Mouse (Mus musculus) limb, embryonic 13.5 days (tissue): ENCODE data around the gene Hoxa3. TPM values are rescaled to one million over a fixed set of nuclear protein-coding genes. Genes with fewer than 3 reads are reported as not detected.
A peak's percentile ranks its signal among the peaks of the same experiment; 100 is the strongest.

Source experiments
- ATAC-seq: fragments of 200-750 bp; cut with Nextera tagmentation; 2 replicates; pipeline ENCODE4 v1.8.0; 2017; ENCODE audit warnings: low read depth, moderate number of reproducible peaks, moderate TSS enrichment; ENCODE audit not compliant: low FRiP score
- H3K27ac ChIP-seq: fragments of 300-500 bp; sonication (generic); 2 replicates; pipeline ENCODE4 v1.5.1; 2015; ENCODE audit warnings: inconsistent platforms, mild to moderate bottlenecking, moderate library complexity
- H3K27me3 ChIP-seq: fragments of 300-500 bp; sonication (generic); 2 replicates; pipeline ENCODE4 v1.6.1; 2015; ENCODE audit warnings: mild to moderate bottlenecking, inconsistent platforms
- H3K36me3 ChIP-seq: fragments of 300-500 bp; sonication (generic); 2 replicates; pipeline ENCODE4 v1.6.1; 2015; ENCODE audit warnings: inconsistent platforms, mild to moderate bottlenecking, moderate library complexity
- H3K4me1 ChIP-seq: fragments of 300-500 bp; sonication (generic); 2 replicates; pipeline ENCODE4 v1.6.1; 2015; ENCODE audit warnings: inconsistent platforms
- H3K4me2 ChIP-seq: fragments of 300-500 bp; sonication (generic); replicated peaks from 2 replicates; pipeline ENCODE4 v1.6.1; 2015; ENCODE audit warnings: inconsistent platforms, mild to moderate bottlenecking, moderate library complexity
- H3K4me3 ChIP-seq: fragments of 300-500 bp; sonication (generic); 2 replicates; pipeline ENCODE4 v1.5.1; 2015; ENCODE audit warnings: moderate library complexity, mild to moderate bottlenecking, inconsistent platforms
- H3K9ac ChIP-seq: fragments of 300-500 bp; sonication (generic); 2 replicates; pipeline ENCODE4 v1.6.1; 2015; ENCODE audit warnings: mild to moderate bottlenecking, inconsistent platforms
- H3K9me3 ChIP-seq: fragments of 300-500 bp; sonication (generic); 2 replicates; pipeline ENCODE4 v1.6.1; 2016; ENCODE audit warnings: inconsistent platforms
- WGBS: fragments of 180-500 bp; shearing (Covaris S2); methylation state at CpG from one replicate; pipeline ENCODE4 v1.1.7; 2015; 5-methylcytosine and 5-hydroxymethylcytosine counted together
- polyA plus RNA-seq: library from polyadenylated mRNA; unstranded; fragments of >200 nt; fragmentation: Nextera tagmentation; extraction: Ambion mirVana; gene quantifications from 2 replicates; pipeline ENCODE4 v1.2.1, GENCODE M21; 2015

The Hoxa3 gene
- polyA plus RNA-seq, 1 experiment from 2014 or later: 5.9 TPM

DNA sequence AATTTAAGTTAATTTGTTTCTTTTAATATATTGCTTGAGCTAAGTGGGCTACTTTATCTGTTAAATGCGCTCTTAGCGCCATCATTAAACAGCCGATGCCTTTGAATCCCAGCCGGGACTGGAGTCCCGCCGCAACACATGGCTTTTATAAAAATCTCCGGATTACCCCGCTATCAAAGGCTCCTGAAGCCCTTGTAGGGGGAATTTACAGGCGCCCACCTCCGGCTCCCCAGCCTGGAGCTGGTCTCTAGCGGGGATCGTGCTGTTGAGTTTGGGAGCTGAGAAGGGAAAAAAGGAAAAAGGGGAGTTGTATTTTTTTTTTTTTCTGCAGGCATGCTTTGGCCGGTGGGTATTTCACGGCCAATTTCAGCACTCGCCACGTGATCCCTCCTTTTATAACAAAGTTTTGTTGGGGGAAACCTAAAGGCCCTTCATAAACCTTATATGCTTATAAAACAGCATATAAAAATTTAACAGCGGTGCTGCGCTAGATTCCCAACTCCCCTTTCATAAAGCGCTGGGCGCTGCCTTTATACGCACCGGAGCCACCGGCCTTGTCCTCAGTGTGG lies 31.4 kb upstream of the Hoxa3 start:
- H3K9ac ChIP-seq: peak overlapping the region; percentile 100
- H3K9me3 ChIP-seq: no peaks in the 10 kb centered on the region
- H3K36me3 ChIP-seq: 0 out of 2 replicates have a peak, but pooled peaks cover 4% of the 10 kb centered on the region
- WGBS: under 1% methylated on average over 23 of the region's 23 CpGs
- H3K4me3 ChIP-seq: peak overlapping the region; percentile 95
- H3K27ac ChIP-seq: peak overlapping the region; percentile 99
- peak; percentile 28; the same call in 1 of the 2 replicates for ATAC-seq
- H3K27me3 ChIP-seq: peaks cover 9% of the 10 kb centered on the region; the same call in 1 of the 2 replicates
- H3K4me2 ChIP-seq: peak overlapping the region; percentile 75
- peaks cover 41% of the 10 kb centered on the region for H3K4me1 ChIP-seq

DNA sequence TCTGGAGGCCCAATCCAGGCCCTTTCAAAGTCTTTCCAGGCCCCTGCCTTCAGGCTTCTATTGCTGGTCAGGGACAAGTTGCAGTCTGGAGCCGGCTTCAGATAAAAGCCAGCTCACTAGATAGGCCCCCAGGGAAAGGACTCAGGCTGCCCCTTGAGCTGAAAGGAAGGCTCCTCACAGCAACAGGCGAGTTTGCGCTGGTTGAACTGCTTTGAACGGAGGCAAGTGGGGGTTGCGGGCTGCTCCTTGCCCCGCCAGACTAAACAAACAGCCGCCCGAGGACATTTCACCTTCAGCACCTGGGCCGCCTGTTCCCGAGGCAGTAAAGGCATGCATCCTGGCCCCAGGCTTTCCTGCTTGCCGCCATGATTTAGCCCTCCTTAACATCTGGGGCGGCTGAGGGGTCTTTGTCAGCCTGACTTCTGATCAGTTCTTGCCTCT lies 30.6 kb upstream of the Hoxa3 start:
- peak overlapping the region; percentile 75 for H3K4me2 ChIP-seq
- no peak for ATAC-seq

DNA sequence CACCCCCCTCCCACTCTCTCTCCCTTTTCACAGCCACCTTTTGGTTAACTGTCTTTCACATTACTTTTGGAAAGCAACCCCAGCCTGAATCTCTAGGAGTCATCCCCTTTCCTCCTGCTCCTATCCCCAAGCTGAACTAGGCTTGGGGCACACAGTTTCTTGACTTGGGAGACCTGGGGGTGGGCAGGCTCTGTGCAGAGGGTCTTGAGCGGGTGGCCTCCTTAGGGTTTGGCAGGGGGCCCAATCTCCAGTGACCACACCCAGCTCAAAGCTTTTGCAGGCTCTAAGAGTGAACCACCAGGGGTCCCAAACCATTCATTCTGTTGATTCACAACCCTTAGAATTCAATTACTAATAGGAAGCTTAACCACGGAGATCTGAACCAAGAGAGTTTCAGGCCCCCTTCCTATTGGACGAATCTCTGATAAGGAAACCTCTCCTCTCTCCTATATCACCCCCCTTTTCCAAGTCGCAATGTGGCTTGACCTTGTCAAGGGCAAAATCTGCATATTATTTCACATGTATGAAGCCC lies 29.7 kb upstream of the Hoxa3 start:
- 18% methylated on average over 4 of the region's 4 CpGs for WGBS
- no peaks in the 10 kb centered on the region for H3K9me3 ChIP-seq
- peak overlapping the region; percentile 100 for H3K9ac ChIP-seq
- peaks cover 9% of the 10 kb centered on the region; the same call in 1 of the 2 replicates for H3K27me3 ChIP-seq
- H3K27ac ChIP-seq: peak overlapping the region; percentile 99
- peak overlapping the region; percentile 95 for H3K4me3 ChIP-seq
- ATAC-seq: no peak
- H3K4me2 ChIP-seq: peak overlapping the region; percentile 75
- no peaks in the 10 kb centered on the region for H3K36me3 ChIP-seq
- peaks cover 33% of the 10 kb centered on the region for H3K4me1 ChIP-seq

More for the DNA sequence above, 30.6 kb upstream of the Hoxa3 start:
- peak overlapping the region; percentile 100 for H3K9ac ChIP-seq
- H3K4me1 ChIP-seq: peaks cover 33% of the 10 kb centered on the region
- peaks cover 9% of the 10 kb centered on the region; the same call in 1 of the 2 replicates for H3K27me3 ChIP-seq
- H3K27ac ChIP-seq: peak overlapping the region; percentile 99
- H3K4me3 ChIP-seq: peak overlapping the region; percentile 95
- H3K36me3 ChIP-seq: no peaks in the 10 kb centered on the region
- 3% methylated on average over 12 of the region's 12 CpGs for WGBS
- no peaks in the 10 kb centered on the region for H3K9me3 ChIP-seq

DNA sequence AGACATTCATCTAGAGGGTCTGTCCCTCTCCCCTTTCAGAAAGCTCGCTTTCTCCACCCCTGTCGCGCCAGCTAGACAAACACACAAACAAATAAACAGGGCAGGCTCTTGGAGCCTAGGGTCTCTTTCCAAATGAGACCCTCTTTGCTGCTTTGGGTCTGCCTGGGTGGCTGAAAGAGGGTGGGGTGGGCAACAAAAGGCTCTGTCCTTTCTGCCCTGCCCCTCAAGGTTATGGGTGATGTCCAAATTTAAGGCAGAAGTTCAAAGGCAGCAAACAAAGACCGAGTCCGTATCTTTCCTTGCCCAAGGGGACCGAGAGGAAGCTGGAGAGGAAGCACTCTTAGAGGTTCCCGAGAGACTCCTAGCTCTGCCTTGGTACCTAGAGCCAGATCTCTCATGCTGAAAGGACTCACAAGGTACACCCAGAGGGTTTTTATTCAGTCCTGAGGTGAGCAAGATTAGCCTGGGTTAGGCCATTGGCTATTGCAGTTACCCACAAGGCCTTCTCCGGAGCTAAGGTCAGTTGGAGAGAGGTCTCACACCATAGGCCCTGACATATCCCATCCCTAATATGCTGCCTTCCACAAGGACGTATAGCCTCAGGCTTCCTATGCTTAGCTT lies 28.0 kb upstream of the Hoxa3 start:
- Histone ChIP-seq H3K9ac (peak overlapping the region; percentile 100), H3K27ac (peak overlapping the region; percentile 100), H3K36me3 (0 out of 2 replicates have a peak, but pooled peaks cover 3% of the 10 kb centered on the region), H3K9me3 (no peaks in the 10 kb centered on the region), H3K4me2 (peak overlapping the region; percentile 75), H3K4me1 (peaks cover 43% of the 10 kb centered on the region), H3K4me3 (peak overlapping the region; percentile 95), H3K27me3 (peaks cover 9% of the 10 kb centered on the region; the same call in 1 of the 2 replicates)
- no peak for ATAC-seq
- 8% methylated on average over 9 of the region's 9 CpGs for WGBS

DNA sequence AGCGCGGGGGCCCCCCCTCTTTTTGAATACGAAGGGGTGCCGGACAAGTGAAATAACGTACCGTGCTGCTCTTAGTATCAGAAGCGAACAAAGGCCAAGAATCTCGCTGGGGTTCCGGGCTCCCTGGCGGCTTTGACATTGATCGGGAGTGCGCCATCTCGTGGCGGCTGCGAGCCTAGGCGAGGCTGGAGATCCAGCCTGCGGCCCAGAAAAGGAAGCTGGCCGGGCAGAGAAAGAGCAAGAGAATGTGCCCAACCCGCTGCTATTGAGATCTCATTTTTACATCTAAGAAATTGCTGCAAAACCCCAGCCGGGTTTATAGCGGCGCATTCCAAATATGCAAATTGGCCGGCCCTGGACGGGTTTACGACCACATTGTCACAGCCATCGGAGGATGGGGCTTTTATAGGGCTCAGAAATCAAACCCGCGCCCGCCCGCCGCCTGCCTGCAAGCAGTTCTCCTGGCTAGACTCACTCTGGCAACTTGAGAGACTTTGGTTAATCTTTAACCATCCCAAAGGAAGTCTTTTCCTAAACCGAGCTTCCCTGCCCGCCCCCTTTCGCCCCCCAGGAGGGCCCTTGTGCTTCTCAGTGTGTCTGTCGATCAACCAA lies 27.4 kb upstream of the Hoxa3 start, which contains the start of gene Hoxa10:
TSS of gene Hoxa10 (minus strand) at position 466 of the 612 bp plus-strand sequence.
- H3K9ac ChIP-seq: peak within 1 kb of the TSS; percentile 100
- peak within 1 kb of the TSS; percentile 95 for H3K4me3 ChIP-seq
- H3K27ac ChIP-seq: peak within 1 kb of the TSS; percentile 100
- peaks cover 9% of the 10 kb centered on the region; the same call in 1 of the 2 replicates for H3K27me3 ChIP-seq
- H3K9me3 ChIP-seq: no peaks in the 10 kb centered on the region
- H3K4me1 ChIP-seq: peaks cover 49% of the 10 kb centered on the region
- peak; percentile 52 for ATAC-seq
- under 1% methylated on average over 35 of the region's 35 CpGs for WGBS
- H3K4me2 ChIP-seq: peak within 1 kb of the TSS; percentile 75
- 0 out of 2 replicates have a peak, but pooled peaks cover 6% of the 10 kb centered on the region for H3K36me3 ChIP-seq

DNA sequence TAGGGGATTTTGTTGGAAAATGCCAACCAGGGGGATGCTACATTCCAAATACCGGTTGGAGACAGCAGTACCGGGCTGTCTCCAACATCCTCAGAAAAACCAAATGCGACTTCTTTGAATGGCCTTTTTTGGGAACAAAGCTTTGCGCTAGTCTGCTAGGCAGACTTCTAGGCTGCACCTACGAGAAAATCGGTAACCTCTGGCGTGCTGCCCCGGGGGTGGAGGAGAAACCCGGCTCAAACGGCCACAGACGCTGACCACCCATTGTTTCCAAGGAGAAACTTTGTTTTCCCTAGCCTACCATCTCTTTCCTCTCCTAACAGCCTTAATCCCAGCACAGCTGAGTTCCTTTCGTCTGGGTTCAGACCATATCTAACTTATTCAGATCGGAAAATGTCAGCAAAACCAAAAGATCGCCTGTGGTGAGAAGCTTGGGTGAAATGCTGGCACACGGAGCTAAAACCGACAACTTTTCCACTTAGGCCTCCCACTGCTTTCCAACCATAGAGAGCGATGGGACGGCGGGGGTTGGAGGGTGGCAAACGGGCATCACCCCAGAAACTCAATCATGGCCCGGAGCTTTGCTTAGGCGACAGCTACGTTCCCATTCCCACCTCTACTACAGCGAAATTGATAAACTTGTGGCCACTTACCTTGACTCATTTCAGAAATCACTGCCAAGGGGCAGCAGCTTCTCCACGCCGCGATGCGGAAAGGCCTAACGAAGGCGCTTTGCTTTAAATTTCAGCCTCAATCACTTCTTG lies 26.7 kb upstream of the Hoxa3 start:
- peak overlapping the region; percentile 100 for H3K9ac ChIP-seq
- H3K36me3 ChIP-seq: 0 out of 2 replicates have a peak, but pooled peaks cover 6% of the 10 kb centered on the region
- 1% methylated on average over 30 of the region's 30 CpGs for WGBS
- H3K27me3 ChIP-seq: peaks cover 9% of the 10 kb centered on the region; the same call in 1 of the 2 replicates
- H3K4me2 ChIP-seq: peak overlapping the region; percentile 75
- no peak for ATAC-seq
- H3K4me1 ChIP-seq: peaks cover 54% of the 10 kb centered on the region
- peak overlapping the region; percentile 95 for H3K4me3 ChIP-seq
- no peaks in the 10 kb centered on the region for H3K9me3 ChIP-seq
- H3K27ac ChIP-seq: peak overlapping the region; percentile 100

DNA sequence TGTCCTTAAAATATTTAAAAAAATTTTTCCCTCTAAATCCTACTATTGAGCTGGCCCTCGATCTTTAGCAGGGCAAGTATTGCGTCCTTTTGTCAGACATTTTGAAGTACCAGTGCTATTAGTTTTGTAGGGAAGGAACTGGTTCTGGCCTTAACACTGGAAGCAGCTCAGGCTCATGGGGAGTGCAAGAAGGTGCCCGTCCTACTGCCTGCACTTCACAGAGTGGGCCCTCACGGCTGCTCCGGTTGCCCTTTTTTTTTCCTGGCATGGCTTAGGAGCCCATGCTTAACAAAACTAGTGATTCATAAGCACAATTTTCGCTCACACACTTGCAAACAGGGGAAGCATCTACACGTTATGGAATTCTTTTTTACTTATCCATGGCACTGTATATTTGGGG lies 25.8 kb upstream of the Hoxa3 start:
- peak overlapping the region; percentile 100 for H3K9ac ChIP-seq
- H3K27me3 ChIP-seq: peaks cover 9% of the 10 kb centered on the region; the same call in 1 of the 2 replicates
- H3K9me3 ChIP-seq: no peaks in the 10 kb centered on the region
- peak overlapping the region; percentile 95 for H3K4me3 ChIP-seq
- H3K27ac ChIP-seq: peak overlapping the region; percentile 100
- WGBS: 2% methylated on average over 7 of the region's 7 CpGs
- H3K4me1 ChIP-seq: peaks cover 54% of the 10 kb centered on the region
- H3K36me3 ChIP-seq: peaks cover 10% of the 10 kb centered on the region; the same call in 1 of the 2 replicates
- H3K4me2 ChIP-seq: peak overlapping the region; percentile 75
- ATAC-seq: no peak

DNA sequence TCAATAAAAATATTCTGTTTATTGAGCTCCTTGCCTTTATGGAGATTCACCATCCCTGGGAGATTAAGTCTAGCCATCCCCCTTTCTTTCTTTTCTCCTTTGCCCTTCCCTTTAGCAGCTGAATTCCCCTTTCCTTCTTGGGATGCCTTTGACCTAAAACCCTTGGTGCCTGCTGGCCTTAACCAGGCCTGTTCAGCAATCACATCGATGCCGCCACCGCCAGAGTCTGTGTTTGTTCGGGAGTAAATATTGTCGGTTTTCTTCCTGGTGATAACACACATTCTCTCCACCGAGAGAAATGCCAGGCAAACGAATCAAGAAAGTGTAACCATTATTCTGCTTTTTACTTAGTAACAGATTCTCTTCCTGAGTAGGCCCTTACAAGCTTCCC lies 25.0 kb upstream of the Hoxa3 start:
- peaks cover 46% of the 10 kb centered on the region for H3K4me1 ChIP-seq
- peaks cover 15% of the 10 kb centered on the region; the same call in 1 of the 2 replicates for H3K36me3 ChIP-seq
- peak overlapping the region; percentile 95 for H3K4me3 ChIP-seq
- no peaks in the 10 kb centered on the region for H3K9me3 ChIP-seq
- peak overlapping the region; percentile 100 for H3K9ac ChIP-seq
- under 1% methylated on average over 7 of the region's 7 CpGs for WGBS
- H3K27ac ChIP-seq: peak overlapping the region; percentile 100
- peaks cover 9% of the 10 kb centered on the region; the same call in 1 of the 2 replicates for H3K27me3 ChIP-seq
- peak overlapping the region; percentile 75 for H3K4me2 ChIP-seq
- ATAC-seq: no peak

DNA sequence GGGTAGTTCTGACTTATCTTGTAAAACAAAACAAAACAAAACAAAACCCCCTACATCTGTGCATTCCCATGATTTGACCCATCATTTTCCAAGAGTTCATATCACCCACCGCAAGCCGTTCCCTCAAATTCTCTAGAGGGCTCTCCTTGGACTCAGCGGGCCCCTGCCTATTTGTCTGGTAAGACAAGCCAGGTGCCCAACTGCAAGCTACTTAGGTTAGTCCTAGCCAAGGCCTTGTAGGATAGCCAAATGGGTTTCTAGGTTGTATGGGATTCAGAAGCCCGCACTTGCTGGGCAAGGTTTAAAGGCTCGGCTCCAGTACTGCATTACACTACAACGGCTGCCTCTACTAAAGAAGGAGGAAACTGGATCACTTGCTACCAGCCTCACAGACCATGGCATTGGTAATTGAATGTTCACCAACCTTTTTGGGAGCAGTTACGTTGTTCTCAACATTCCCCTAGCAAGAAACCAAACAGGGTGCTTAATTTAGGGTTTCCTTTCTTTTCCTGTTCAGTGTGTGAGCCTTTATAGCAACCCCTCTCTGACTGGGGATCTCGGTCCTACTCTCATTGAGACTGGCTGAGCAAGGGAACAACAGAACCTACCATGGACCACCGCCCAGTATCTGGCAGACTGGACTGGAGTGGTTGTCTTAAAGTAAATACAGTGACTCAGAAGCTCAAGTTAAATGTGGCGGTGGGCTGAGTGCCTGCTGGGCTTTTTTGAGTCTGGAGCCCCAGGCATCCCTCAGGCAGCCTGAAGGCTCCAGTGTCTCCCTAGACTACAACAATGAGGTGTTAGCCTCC lies 24.4 kb upstream of the Hoxa3 start:
- no peaks in the 10 kb centered on the region for H3K9me3 ChIP-seq
- H3K4me2 ChIP-seq: peak overlapping the region; percentile 75
- WGBS: 2% methylated on average over 10 of the region's 10 CpGs
- peak overlapping the region; percentile 100 for H3K9ac ChIP-seq
- H3K27ac ChIP-seq: peak overlapping the region; percentile 100
- peaks cover 6% of the 10 kb centered on the region; the same call in 1 of the 2 replicates for H3K27me3 ChIP-seq
- H3K4me1 ChIP-seq: peaks cover 40% of the 10 kb centered on the region
- peak overlapping the region; percentile 95 for H3K4me3 ChIP-seq
- ATAC-seq: no peak
- H3K36me3 ChIP-seq: peaks cover 16% of the 10 kb centered on the region

DNA sequence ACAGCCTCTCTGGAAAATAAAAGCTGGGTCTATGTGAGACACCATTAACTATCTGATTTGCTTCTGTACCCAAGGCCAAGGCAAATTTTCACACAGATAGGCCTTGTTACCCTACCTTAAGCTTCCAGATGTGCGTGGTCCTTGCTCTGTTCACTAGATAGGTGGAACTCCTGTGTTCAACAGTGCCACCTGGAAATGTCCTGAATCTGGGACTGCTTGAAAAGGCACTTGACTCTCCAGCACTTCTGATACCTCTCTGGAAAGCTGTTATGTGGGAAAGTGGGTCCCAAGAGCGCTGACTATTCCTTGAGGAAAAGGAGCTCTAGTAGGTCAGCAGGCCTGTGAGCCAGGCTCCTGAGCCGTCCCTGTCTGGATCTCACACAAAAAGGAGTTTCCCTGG lies 23.7 kb upstream of the Hoxa3 start:
- no peak for ATAC-seq
- H3K9me3 ChIP-seq: no peaks in the 10 kb centered on the region
- H3K9ac ChIP-seq: peak overlapping the region; percentile 100
- peak overlapping the region; percentile 100 for H3K27ac ChIP-seq
- peak overlapping the region; percentile 75 for H3K4me2 ChIP-seq
- H3K4me3 ChIP-seq: peak overlapping the region; percentile 95
- H3K27me3 ChIP-seq: peaks cover 3% of the 10 kb centered on the region; the same call in 1 of the 2 replicates
- 7% methylated on average over 3 of the region's 3 CpGs for WGBS
- peaks cover 23% of the 10 kb centered on the region for H3K36me3 ChIP-seq
- peaks cover 33% of the 10 kb centered on the region for H3K4me1 ChIP-seq
